Mouse (Mus musculus) spleen, adult 2 months (tissue): ENCODE results near the gene Supt6.

Source experiments
- CTCF ChIP-seq: fragments of 200-500 bp; IDR thresholded peaks from 2 replicates; pipeline ENCODE4 v1.5.1; 2011; ENCODE audit warnings: mild to moderate bottlenecking, inconsistent platforms; ENCODE audit not compliant: insufficient read depth, insufficient read length, insufficient replicate concordance; ENCODE audit errors: extremely low read depth
- POLR2A ChIP-seq: fragments of 200-500 bp; IDR thresholded peaks from 2 replicates; pipeline ENCODE4 v1.6.1; 2011; ENCODE audit warnings: low read depth, low read length, inconsistent platforms

DNA sequence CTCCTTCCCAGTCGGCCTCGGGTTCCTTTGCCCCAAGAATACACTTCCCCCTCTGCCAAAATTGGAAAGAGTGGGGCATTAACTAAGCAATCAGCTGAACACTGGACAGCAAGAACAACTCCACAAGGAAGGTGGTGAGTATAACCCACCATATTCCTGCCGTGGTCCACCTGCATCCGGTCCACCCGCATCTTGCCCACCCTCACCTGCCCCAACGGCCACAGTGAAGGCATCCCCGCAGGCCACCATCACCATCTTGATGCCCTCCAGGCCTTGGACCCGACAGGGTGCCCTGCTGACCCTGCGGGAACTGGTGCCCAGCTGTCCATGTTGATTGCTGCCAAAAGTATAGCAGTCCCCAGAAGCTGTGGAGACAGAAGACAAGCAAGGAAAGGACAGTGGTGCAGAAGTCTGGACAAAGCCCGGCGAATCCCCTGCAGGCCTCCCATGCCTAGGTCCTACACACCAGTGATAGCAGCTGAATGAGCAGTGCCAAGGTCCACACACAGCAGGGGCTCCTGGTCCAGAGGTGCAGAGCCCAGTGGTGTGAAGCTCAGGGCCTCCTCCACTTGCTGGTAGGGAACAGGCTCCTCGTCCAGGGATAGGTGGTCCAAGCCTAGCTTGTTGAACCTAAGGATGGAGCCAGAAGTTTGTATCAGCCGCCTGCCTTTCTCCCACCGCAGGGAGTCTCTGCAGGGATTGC lies 78.4 kb downstream of the Supt6 start:
- TF ChIP-seq CTCF (no peak), POLR2A (no peak)
